Mouse (Mus musculus) lung, adult 18-20 months (tissue): ENCODE data around the gene Gm14399.
"Not testable (repeated sequence)": the region's sequence is repeated elsewhere in the genome, so short reads cannot be mapped to it uniquely, and the experiment has no call there.

ENCODE experiments used
- DNase-seq, 2 experiments: peaks; one replicate each; pipeline ENCODE4 v3.0.0; 2022; ENCODE audit warnings: mixed read lengths in 2 of 2

The Gm14399 gene

DNA sequence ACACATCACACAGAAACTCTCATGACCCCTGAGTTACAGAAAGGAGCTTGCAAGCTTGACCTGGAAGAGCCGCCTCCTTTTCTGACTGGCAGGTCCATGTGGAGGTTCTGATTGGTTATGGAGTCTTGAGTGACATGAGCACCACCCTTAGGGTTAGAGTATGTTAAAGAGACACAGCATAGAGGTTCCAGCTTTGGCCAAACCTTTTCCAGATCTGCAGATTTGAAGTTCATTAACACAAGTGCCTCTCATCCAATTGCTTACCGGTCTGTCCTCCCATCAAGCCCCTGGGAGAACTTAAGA lies at the start of gene Gm14399:
Gm14399 (minus strand) TSS at position 20 of the 303 bp plus-strand sequence.
- peak in 1 of 2 experiments; percentile 8 for DNase-seq

DNA sequence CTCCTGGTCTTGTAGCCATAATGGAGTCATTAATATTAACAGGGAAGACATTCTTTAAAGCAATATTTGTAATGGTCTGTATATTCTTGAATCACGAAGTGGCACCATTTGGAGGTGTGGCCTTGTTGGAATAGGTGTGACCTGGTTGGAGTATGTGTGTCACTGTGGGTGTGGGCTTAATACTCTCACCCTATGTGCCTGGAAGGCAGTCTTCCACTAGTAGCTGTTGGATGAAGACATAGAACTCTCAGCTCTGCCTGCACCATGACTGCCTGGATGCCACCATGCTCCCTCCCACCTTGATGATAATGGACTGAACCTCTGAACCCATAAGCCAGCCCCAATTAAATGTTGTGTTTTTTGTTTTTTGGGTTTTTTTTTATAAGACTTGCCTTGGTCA lies 37.2 kb upstream of the Gm14399 start:
- not testable (repeated sequence) for DNase-seq

DNA sequence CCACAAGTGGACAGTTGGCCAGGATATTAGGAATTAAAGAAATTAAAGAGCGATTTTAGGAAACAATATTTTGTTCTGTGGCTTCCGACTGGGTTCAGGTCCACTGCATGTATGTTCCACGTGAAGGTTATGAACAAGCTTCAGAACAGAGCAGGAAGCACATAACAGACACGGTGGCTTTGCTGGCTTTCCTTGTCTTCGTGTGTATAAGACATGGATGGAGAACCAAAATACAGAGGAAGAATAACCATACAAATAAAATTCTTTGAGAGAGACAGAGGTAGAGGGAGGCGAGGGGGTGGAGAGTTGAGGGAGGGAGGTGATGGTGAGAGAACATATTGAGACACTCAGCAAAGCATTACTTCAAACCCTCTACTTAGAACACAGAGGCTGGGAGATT lies 34.5 kb upstream of the Gm14399 start:
- no peak for DNase-seq

DNA sequence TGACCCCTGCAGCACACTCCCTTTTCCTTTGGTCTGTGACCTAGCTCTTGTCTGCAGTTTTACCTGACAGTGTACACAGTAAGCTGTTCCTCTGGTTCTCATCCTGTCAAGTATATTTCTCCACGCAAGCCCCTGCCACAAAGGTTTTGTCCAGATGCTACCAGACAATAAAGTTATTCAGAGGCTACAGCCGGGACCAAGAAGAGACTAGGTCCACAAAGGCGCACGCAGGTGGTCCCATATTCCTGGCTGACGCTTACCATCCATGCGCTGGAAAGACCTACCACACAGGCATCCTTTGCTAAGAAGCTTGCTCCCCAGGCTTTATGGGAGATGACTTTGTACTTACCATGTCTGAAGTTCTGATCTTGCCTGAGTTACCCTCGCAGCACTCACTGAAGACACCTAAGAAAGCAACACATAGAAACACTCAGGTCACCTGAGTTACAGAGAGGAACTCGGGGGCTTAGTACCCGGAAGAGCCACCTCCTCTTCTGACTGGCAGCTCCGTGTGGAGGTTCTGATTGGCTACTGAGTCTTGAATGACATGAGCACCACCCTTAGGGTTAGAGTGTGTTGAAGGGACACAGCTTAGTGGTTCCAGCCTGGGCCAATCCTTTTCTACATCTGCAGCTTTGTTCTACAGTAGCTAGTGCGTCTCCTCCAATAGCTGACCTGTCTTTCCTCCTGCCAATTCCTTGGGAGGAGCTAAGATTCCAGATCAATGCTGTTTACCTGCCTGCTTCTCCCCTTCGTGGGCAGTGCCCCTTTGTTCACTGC lies 33.8 kb upstream of the Gm14399 start, which contains the start of gene Gm14443:
Gm14443 (minus strand) TSS at position 471 of the 780 bp plus-strand sequence.
- peak in 1 of 2 experiments; percentile 17 for DNase-seq

DNA sequence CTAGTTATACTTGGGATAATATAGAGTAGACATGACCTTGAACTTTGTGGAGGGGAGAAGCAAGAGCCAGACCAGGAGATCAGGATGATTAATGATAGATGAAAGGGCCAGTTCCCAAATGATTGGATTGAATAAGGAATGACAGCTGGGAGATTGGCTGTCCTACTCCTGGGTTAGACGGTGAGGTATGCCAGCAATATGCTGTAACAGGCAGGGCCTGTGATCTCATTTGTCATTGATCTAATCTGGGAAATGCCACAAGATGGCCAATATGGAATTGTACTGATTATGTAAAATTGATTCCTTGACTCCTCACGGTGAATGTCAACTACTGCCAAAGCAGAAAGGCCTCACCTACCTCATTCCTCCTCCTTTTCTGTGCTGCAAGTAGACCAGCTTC lies 32.2 kb upstream of the Gm14399 start:
- DNase-seq: not testable (repeated sequence)

DNA sequence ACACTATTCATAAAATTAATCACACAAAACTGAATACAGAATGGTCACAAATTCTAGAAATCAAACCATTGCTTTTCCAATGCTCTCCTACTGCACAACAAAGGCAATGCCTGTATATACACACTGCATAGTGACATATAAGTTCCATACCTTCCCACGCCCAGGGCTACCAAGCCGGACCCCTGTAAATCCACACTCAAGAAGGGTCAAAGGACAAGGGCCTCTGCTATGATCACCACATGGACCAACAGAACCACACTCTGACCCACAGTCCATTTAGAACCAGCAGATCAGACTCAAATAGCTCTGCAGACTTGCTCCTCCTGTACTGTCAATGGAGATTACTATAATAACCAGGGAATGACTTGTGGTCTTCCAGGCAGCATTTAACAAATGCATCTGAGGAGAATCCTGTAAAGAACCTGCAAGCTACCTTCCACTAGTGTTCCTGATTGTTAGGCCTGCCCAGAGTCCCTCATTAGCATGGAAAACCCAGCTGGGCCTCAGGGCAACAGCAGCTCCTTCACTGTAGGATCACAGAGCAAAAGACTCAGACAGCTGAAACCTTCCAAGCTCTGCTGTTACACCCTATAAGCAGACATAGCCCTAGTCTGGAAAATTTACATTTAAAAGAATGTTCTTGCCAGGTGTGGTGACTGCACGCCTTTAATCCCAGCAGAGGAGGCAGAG lies 31.2 kb upstream of the Gm14399 start:
- not testable (repeated sequence) for DNase-seq

DNA sequence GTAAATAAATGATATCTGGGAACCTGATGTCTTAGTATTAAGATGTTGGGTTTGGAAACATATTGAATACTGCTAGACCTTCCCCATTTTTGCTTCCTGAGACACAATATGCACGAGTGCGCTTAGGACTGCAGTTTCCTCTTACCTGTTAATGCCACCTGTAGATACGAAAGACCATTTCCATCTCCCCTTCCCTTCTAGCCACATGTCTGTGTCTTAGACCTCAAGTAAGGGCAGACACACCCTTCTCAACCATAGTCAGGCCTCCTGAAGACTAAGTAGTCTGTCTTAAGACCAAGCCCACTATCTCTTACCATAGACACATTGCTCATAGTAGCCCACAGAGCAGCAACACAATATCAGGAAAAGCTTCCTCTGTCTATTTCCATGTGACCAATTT lies 30.3 kb upstream of the Gm14399 start:
- DNase-seq: no peak

DNA sequence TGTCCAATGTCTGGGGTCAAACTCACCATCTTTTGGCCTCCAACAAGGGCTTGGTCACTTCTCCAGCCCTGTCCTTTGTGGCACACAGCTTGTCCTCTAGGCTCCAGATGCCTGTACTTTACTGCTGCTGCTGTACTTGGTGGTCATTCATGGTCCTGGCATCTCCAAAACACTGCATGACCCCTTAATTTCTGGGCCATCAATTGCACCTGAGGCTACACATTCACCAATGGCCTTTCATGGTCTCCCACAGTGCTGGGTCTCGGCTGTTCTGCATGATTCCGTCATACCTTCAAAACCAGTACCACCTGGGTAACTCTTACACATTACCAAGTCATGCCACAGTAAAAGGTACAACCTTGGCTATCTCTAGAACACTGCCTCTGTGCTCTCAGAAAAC lies 25.1 kb upstream of the Gm14399 start:
- DNase-seq: not testable (repeated sequence)

DNA sequence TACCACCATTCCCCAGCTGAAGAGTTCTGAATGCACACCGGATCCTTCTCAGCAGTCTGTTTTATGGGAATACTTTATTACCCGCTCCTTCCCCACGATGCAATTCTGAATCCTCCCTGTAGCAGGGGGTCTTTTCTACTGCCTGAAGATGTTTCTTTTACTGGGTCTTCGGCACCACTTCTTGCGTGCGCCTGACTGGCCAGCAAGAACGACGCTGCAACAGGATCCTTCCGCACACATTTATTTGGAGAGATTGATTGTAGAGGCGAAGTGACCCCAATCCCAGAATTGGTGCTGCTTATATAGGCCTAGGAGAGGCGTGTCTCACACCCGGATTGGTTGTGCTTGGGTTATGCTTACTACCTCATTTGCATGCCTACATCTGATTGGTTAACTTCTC lies 23.3 kb upstream of the Gm14399 start:
- DNase-seq: not testable (repeated sequence)

DNA sequence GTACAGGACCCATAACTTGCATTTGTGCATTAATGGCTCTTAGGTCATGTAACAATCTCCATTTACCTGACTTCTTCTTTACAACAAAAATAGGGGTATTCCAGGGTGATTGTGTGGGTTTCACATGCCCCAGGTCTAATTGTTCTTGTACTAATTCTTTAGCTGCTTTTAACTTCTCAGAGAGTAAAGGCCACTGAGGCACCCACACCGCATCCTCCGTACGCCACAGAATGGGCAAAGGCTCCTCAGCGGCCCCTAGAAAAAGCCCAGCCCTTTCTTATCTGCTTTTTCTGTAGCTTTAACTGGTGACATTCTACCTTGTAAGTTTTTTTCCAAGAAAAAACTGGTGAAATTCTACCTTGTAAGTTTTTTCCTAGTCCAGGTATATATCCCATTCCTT lies 19.6 kb upstream of the Gm14399 start:
- DNase-seq: not testable (repeated sequence)

DNA sequence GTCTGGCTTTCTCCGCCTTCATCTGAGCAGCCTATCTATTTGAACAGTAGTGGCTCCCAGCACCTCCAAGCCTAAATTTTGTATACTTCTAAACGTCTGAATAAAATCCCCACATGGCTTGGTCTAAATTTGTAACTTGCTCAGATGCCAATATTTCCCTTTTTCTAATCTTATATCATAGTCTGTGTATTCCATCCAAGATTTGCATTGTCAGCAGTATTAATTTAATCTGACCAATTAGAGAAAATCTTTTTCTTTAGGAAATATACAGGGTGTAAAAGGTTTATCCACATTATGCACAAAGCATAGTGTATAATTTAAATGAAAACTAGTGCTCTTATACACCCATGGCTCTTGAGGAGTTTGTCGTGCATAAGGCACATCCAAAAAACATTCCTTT lies 16.8 kb upstream of the Gm14399 start:
- DNase-seq: no peak

DNA sequence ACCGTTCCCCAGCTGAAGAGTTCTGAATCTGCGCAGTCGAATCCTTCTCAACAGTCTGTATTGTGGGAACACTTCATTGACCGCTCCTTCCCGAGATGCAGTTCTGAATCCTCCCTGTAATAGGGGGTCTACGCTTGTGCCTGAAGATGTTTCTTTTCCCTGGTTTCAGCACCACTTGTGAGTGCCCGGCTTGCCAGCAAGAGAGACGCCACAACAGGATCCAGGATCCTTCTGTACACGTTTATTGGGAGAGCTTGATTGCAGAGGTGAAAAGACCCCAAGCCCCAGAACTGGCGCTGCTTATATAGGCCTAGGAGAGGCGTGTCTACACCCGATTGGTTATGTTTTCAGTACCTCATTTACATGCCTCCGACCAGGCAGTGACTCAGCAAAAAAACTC lies 14.9 kb upstream of the Gm14399 start:
- no peak for DNase-seq

DNA sequence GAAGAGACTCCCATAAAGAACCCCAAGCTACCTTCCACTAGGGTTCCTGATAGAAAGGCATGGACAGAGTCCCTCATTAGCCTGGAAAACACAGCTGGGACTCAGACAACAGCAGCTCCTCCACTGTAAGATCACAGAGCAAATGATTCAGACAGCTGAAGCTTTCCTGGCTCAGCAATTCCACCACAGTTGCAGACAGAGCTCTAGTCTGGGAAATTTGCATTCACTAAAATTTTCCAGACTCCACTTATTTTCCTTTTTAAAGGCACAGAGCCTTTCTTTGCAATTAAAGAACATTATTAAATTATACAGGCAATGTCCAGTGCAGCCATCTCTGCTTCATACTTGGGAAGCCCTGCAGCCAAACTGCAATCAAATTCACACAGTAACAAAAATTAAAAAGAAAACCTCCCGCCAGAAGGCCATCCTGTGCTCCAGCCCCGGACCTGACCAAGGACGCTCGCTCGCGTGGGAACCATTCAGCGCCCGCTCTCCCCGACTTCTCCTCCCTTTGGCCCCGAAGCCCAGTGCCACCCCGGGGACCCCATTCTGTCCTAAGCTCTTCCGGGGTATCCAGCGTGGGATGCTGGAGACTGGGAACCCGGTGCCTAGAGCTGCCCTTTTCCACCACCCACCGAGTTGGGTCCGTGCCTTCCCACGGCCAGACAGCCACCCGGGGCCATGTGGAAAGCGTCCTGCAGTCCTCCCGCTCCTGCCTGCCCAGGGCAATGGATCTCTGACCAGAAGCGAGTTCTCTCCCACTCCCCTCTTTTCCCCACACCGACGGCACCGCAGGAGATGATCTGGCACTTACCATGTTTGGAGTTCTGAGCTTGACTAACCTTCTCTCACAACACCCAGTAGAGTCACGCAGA lies 457 bp downstream of the Gm14399 start:
- DNase-seq: peak; percentile 3 to 10

DNA sequence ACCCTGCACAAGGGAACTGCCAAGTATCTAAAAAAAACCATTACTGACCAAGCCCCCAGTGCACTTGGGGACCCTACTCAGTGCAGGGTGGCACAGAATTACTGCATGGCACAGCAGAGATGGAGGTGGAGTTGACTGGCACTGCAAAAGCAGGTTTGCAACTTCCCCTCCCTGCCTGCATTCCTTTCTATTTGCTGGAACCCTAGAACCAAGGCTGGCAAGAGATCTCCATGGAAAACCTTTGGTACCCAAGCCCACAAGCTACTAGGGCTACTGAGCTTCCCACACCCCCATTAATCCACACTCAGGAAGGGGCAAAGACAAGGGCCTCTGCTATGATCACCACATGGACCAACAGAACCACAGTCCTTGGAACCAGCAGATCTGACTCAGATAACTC lies 1.2 kb downstream of the Gm14399 start:
- not testable (repeated sequence) for DNase-seq
